In genomic region chr11:70518923-70519322, GRCm38 (mm10) we compare ENCODE assay signal across 8 mouse cellular contexts. TPM values are rescaled to one million over a fixed set of nuclear protein-coding genes. Genes with fewer than 3 reads are reported as not detected.
DNase-seq lines count a peak whose midpoint lies in the region; ATAC-seq lines count a peak whose summit lies in the region.

TSS of gene Gltpd2 (plus strand) at chr11:70519196.

- WGBS in kidney, embryonic 14.5 days = 83% methylated on average over 10 of the region's 10 CpGs
- WGBS in embryonic facial prominence, embryonic 13.5 days = 78% methylated on average over 10 of the region's 10 CpGs
- 71% methylated on average over 10 of the region's 10 CpGs for WGBS in intestine, embryonic 14.5 days
- WGBS in midbrain, embryonic 16.5 days = 87% methylated on average over 10 of the region's 10 CpGs

- H3K4me2 ChIP-seq in kidney, embryonic 14.5 days (replicated peaks; ENCODE audit: low read depth, low read length) = peak within 1 kb of the TSS; percentile 45
- H3K4me2 ChIP-seq in embryonic facial prominence, embryonic 13.5 days = peak within 1 kb of the TSS; percentile 60
- H3K4me2 ChIP-seq in intestine, embryonic 14.5 days (ENCODE audit: low read length) = peak within 1 kb of the TSS; percentile 53
- peak within 1 kb of the TSS; percentile 47 for H3K4me2 ChIP-seq in midbrain, embryonic 16.5 days (ENCODE audit: low read length)

- peaks cover 10% of the 10 kb centered on the region; the same call in 1 of the 2 replicates for H3K4me1 ChIP-seq in kidney, embryonic 14.5 days (ENCODE audit: control insufficient read depth, insufficient read depth, low read length)
- H3K4me1 ChIP-seq in embryonic facial prominence, embryonic 13.5 days = peaks cover 13% of the 10 kb centered on the region
- H3K4me1 ChIP-seq in intestine, embryonic 14.5 days (replicated peaks; ENCODE audit: control insufficient read depth, insufficient read depth, low read length) = peaks cover 10% of the 10 kb centered on the region; the same call in 1 of the 2 replicates
- H3K4me1 ChIP-seq in midbrain, embryonic 16.5 days (ENCODE audit: control insufficient read depth, insufficient read depth, low read length) = no peaks in the 10 kb centered on the region

- H3K4me3 ChIP-seq in kidney, embryonic 14.5 days (ENCODE audit: low read length) = peak within 1 kb of the TSS; percentile 31
- H3K4me3 ChIP-seq in embryonic facial prominence, embryonic 13.5 days = peak within 1 kb of the TSS; percentile 40
- peak within 1 kb of the TSS; percentile 31 for H3K4me3 ChIP-seq in intestine, embryonic 14.5 days (ENCODE audit: low read depth, low read length)
- peak within 1 kb of the TSS; percentile 22 for H3K4me3 ChIP-seq in midbrain, embryonic 16.5 days (ENCODE audit: low read depth, low read length)

- H3K27me3 ChIP-seq in kidney, embryonic 14.5 days (ENCODE audit: control insufficient read depth, insufficient read depth, low read length) = no peaks in the 10 kb centered on the region; the same call in 1 of the 2 replicates
- peaks cover 13% of the 10 kb centered on the region for H3K27me3 ChIP-seq in embryonic facial prominence, embryonic 13.5 days
- H3K27me3 ChIP-seq in intestine, embryonic 14.5 days (replicated peaks; ENCODE audit: control insufficient read depth, insufficient read depth, low read length) = no peaks in the 10 kb centered on the region
- H3K27me3 ChIP-seq in midbrain, embryonic 16.5 days (ENCODE audit: control insufficient read depth, insufficient read depth, low read depth, low read length) = no peaks in the 10 kb centered on the region

- no peak within 1 kb of the TSS for H3K27ac ChIP-seq in kidney, embryonic 14.5 days (ENCODE audit: low read depth, low read length)
- H3K27ac ChIP-seq in embryonic facial prominence, embryonic 13.5 days = no peak within 1 kb of the TSS
- H3K27ac ChIP-seq in intestine, embryonic 14.5 days (ENCODE audit: low read depth) = peak within 1 kb of the TSS; percentile 78
- H3K27ac ChIP-seq in midbrain, embryonic 16.5 days (ENCODE audit: low read length) = no peak within 1 kb of the TSS

- ATAC-seq in kidney, embryonic 14.5 days (ENCODE audit: low FRiP score, low TSS enrichment) = no peak
- no peak for ATAC-seq in embryonic facial prominence, embryonic 13.5 days (ENCODE audit: insufficient number of reproducible peaks, insufficient read depth, low FRiP score, low TSS enrichment, low read depth)
- no peak for ATAC-seq in intestine, embryonic 14.5 days (replicated peaks; ENCODE audit: low FRiP score, low TSS enrichment, low read depth)
- ATAC-seq in midbrain, embryonic 16.5 days = no peak

- H3K36me3 ChIP-seq in kidney, embryonic 14.5 days (ENCODE audit: control insufficient read depth, insufficient read depth, low read length) = no peaks in the 10 kb centered on the region
- H3K36me3 ChIP-seq in embryonic facial prominence, embryonic 13.5 days = no peaks in the 10 kb centered on the region
- no peaks in the 10 kb centered on the region for H3K36me3 ChIP-seq in intestine, embryonic 14.5 days (ENCODE audit: control insufficient read depth, insufficient read depth, low read length)
- H3K36me3 ChIP-seq in midbrain, embryonic 16.5 days (ENCODE audit: control insufficient read depth, insufficient read depth, low read length) = no peaks in the 10 kb centered on the region

- peak within 1 kb of the TSS; percentile 57 for H3K9ac ChIP-seq in kidney, embryonic 14.5 days (ENCODE audit: low read depth, low read length)
- peak within 1 kb of the TSS; percentile 75 for H3K9ac ChIP-seq in embryonic facial prominence, embryonic 13.5 days
- peak within 1 kb of the TSS; percentile 64 for H3K9ac ChIP-seq in intestine, embryonic 14.5 days (ENCODE audit: low read length)
- H3K9ac ChIP-seq in midbrain, embryonic 16.5 days (ENCODE audit: low read depth, low read length) = peak within 1 kb of the TSS; percentile 62

- DNase-seq in kidney, postnatal 25 days = no peak
- DNase-seq in intestine, embryonic 14.5 days (ENCODE audit: low spot score) = no peak
- DNase-seq in frontal cortex, postnatal 14 days (ENCODE audit: low spot score in 2 of 2) = no peak
- DNase-seq in frontal cortex, postnatal 36 days (ENCODE audit: low spot score in 2 of 2) = no peak
- no peak for DNase-seq in right cerebral cortex, postnatal 4 days

- no peaks in the 10 kb centered on the region for H3K9me3 ChIP-seq in kidney, embryonic 14.5 days (ENCODE audit: control insufficient read depth, low read length)
- no peaks in the 10 kb centered on the region for H3K9me3 ChIP-seq in embryonic facial prominence, embryonic 13.5 days
- H3K9me3 ChIP-seq in intestine, embryonic 14.5 days (ENCODE audit: control insufficient read depth, low read length) = no peaks in the 10 kb centered on the region
- no peaks in the 10 kb centered on the region for H3K9me3 ChIP-seq in midbrain, embryonic 16.5 days (replicated peaks; ENCODE audit: control insufficient read depth, low read length, poor library complexity, severe bottlenecking)

RNA-seq across cellular contexts. Expression of gene Gltpd2, which starts in this region (rescaled TPM):
- 0.31 and 0.34 TPM in 2 replicates for polyA plus RNA-seq in kidney, embryonic 14.5 days (2014; fragmentation: Nextera tagmentation; extraction: Ambion mirVana)
- polyA plus RNA-seq in embryonic facial prominence, embryonic 13.5 days (2015; fragmentation: Nextera tagmentation; extraction: Ambion mirVana) = 0.45 TPM in 1 of 2 replicates, not detected in the other
- polyA plus RNA-seq in intestine, embryonic 14.5 days (2014; fragmentation: Nextera tagmentation; extraction: Ambion mirVana) = 0.46 and 0.83 TPM in 2 replicates
- 0.29 TPM in 1 of 2 replicates, not detected in the other for polyA plus RNA-seq in midbrain, embryonic 16.5 days (2015; fragmentation: Nextera tagmentation; extraction: Ambion mirVana)
